Mouse (Mus musculus) retina, embryonic 14.5 days (tissue): ENCODE data around the gene Per2.
"Not testable (repeated sequence)": the region's sequence is repeated elsewhere in the genome, so short reads cannot be mapped to it uniquely, and the experiment has no call there.

Source experiments
- DNase-seq: peaks from one replicate; pipeline ENCODE4 v3.0.0-alpha.2; 2015; ENCODE audit warnings: low spot score

Per2 gene

GRCm38 (mm10) chr1:91459059-91459809 is at the start of gene Per2:
Per2 (minus strand) TSS chr1:91459324.
- peak; percentile 100 for DNase-seq

GRCm38 (mm10) chr1:91504615-91505014 is 45.5 kb upstream of the Per2 start:
- no peak for DNase-seq

- no peak for DNase-seq
Observed at GRCm38 (mm10) chr1:91498579-91498978, 39.5 kb upstream of the Per2 start.

GRCm38 (mm10) chr1:91495321-91495720 is 36.2 kb upstream of the Per2 start:
- DNase-seq = no peak

DNA sequence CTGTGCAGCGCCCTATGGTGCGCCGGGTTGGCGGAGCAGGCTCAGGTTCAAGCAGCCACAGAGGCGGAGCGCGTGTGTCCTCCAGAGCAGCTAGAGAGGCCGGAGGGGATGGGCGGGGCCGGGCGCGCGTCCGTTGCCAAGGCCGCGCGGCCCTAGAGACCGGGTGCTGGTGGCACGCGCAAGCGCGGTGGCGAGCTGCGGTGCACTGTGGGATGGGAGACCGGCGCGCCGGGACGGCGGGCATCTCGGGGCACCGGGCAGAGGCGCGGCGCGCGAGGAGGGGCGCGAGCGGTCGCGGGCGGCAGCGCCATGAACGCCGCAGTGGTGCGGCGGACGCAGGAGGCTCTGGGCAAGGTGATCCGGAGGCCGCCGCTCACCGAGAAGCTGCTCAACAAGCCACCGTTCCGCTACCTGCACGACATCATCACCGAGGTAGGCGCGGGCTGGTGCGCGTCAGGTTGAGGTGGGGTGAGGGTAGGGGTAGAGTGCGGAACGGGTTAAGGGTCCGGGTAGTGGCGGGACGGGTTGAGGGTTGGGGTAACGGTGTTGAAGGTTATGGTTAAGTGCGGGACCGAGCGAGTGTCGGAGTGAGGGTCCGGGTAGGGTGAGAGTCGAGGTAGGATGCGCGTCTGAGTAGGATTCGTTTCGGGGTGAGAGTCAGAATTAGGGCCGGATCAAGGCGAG is 35.5 kb upstream of the Per2 start, which contains the start of gene Traf3ip1:
TSS of gene Traf3ip1 (plus strand) at position 191 of the 684 bp plus-strand sequence.
- DNase-seq = peak; percentile 97

DNA sequence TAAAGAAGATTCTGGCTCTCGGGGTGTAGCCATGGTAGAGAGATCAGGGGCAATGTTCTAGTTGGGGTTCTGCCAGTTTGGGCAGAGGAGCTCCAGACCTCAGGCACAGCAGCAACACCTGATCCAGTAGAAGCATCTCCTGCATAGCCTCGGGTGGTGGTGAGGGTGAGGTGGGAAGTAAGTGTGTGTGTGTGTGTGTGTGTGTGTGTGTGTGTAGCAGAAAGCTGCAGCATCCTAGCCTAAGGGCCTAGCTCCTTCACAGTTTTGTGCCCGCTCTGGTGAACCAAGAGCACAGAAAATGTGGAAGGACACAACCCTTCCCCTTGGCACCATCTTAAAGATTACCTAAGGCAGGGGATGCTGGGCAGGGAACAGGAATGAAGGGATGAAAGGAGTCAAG is 34.8 kb upstream of the Per2 start:
- DNase-seq = no peak

DNA sequence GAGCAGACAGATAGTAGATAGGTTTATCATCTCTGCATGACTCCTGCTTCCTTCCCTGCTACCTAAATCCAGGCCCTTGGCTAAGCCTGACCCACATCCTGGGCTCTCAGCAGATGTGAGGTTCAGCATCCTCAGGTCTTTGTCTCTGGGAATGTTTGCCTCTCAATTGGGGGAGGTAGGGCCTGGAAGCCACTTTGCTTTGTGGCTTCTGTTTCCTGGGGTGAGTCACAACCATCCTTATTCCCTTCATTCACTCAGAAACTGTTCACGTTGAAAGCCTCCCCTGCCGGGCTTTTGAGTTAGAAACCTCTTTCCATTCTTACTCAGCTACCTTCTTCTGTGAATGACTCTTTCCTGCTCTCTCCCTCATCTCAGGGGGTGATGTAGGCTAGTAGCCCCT is 33.6 kb upstream of the Per2 start:
- DNase-seq = no peak

DNA sequence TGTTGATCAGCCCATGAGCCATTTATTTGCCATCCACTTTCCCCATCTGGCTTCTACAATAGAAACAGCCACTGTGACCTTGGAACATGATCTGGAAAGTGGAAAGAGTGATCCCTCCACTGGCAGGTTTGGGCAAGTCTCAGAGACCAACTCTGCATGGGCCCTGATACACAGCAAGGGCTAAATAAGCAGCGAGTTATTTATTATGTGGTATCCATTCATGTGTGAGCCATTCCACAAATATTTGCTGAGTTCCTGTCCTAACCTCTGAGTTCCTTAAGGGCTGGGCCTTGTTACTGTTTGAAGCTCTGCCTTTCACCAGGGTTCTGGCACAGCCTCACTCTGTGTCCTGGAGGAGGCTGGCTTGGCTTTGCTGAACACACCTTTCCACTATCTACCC is 31.2 kb upstream of the Per2 start:
- DNase-seq = no peak

GRCm38 (mm10) chr1:91486165-91486564 is 27.0 kb upstream of the Per2 start:
- no peak for DNase-seq

GRCm38 (mm10) chr1:91485422-91485821 is 26.3 kb upstream of the Per2 start:
- DNase-seq = no peak

DNA sequence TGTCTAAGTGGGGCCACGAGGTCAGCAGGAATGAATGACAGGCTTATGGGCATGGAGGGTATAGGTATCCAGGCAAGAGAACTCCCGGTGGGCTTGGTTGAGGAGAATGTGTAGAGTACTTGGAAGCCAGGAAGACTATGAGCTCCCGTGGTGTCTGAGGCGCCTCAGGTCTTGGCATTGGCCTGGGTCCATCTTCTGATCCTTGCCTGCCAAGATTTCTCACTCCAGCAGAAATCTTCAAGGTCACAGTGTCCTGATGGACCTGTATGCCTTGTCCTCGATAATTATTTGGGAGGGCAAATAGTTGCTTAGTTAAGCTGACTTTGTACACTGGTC is 24.9 kb upstream of the Per2 start:
- DNase-seq = no peak

DNA sequence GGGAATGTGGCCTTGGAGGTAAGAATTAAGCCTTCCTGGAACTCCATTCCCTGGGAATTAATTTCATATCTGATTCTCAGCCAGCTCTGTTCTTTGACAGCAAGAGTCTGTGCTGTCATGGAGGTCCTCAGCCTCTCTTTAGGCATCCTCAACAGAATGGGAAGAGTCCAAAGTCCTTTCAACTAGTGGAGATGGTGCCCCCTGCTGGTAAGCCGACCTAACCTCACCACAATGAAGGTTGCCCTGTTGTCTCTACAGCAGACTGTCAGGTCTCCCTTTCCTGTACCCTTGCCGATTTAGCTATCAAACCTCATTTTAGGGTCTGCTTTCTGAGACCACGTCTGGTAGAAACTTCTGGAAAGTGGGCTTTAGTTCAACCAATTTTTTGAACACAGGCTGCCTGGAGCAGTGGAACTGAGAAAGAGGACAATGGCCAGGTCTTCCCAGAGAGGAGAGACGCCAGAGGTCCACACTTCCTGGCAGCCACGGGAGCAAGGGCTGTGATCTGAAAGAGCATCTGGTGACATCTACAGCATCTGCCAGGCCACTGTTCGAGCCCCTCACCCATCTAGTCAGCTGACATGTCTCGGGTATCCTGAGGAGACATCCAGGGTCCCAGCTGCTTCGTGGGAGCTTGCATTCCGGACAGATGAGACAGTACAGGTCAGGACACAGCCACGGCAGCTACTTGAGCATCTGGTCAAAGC is 24.3 kb upstream of the Per2 start:
- DNase-seq = peak; percentile 89

GRCm38 (mm10) chr1:91482616-91483211 is 23.6 kb upstream of the Per2 start:
- DNase-seq = no peak

GRCm38 (mm10) chr1:91478958-91479357 is 19.8 kb upstream of the Per2 start:
- DNase-seq = no peak

DNA sequence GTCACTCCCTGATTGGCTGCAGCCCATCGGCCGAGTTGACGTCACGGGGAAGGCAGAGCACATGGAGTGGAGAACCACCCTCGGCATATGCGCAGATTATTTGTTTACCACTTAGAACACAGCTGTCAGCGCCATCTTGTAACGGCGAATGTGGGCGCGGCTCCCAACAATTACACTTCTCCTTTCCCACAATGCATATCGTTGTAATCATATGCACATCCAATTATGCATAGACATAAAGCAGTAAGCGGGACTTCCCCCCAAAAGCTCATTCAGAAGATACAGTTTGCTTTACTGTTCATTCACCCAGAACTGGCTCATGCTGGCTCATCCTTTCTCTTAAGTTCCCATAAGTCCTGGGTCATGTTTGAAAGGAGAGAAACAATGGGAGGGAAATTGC is 19.0 kb upstream of the Per2 start:
- DNase-seq = not testable (repeated sequence)

DNA sequence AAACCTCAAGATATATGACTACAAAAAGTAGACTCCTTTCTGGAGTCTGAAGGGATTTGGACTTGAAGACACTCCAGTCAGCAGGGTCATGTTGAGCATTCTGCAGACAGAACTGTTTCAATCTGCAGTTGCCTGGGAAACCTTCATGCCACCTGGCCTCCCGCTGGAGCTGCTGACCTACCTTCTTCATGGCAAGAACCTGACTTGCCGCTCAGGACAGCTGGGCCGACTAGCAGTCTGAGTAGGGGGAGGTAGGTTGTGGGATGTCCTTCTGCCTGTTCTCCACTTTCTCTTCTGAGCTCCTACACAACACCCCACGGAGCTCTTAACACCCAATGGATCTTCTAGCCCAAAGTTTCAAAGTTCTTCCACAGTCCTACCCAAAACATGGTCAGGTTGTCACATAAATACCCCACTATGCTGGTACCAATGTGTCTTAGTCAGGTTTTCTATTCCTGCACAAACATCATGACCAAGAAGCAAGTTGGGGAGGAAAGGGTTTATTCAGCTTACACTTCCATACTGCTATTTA is 10.8 kb upstream of the Per2 start:
- no peak for DNase-seq

- DNase-seq = no peak
Observed at GRCm38 (mm10) chr1:91466186-91466585, 7.1 kb upstream of the Per2 start.

- DNase-seq = no peak
Observed at GRCm38 (mm10) chr1:91465244-91465643, 6.1 kb upstream of the Per2 start.

DNA sequence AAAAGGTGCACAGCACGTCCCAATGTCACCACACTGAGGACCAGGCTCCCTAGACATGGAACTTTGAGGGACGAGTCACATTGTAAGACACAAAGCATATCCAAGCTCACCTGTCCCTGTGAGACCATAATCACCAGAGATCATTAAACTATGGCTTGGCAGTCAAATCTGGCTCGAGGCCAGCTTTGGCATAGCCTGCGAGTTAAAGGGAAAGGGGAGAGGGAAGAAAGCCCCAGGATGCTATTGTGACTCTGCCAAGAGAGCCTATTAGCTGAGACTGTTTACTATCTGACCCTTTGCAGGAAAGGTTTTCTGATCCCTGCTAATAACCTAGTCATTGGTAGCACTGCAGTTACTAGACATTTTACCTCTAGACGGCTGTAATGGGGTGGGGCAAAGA is 5.3 kb upstream of the Per2 start:
- DNase-seq = no peak

GRCm38 (mm10) chr1:91463336-91463995 is 4.3 kb upstream of the Per2 start:
- no peak for DNase-seq

GRCm38 (mm10) chr1:91460564-91460963 is 1.4 kb upstream of the Per2 start:
- no peak for DNase-seq

GRCm38 (mm10) chr1:91460069-91460468 is 945 bp upstream of the Per2 start:
- no peak for DNase-seq
